Mouse (Mus musculus): ENCODE measurements at regions not wholly inside any gene's neighbourhood (a gene's known extent, or its start where the extent isn't known, plus 50 kb on each side); places are given as distances from the start of the nearest gene placed in this dataset.

DNA sequence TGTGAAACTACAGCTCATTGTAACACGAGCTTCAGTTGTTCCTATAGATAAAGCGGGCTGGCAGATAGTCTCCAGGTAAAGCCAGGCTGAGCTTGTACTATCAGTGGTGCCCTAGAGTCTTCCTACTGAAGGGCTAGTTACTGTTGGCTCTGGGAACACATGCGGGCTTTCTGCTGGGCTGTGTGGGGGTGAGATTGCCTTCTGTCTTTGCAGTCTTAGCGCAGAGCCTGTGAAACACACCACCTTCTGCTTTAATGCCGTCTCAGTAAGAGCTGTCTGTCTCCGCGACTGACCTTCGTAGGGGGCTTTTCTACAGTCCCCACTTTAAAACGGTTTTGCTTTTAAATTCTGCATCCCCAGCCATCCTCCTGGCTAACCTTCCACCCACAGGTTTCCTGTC, 76.7 kb downstream of the Trim29 start:
- no peaks in the 10 kb centered on the region for H3K36me3 ChIP-seq
- WGBS, result 67% methylated on average over 9 of the region's 9 CpGs
- H3K4me3 ChIP-seq, result no peak overlapping the region
- H3K4me2 ChIP-seq, result no peak overlapping the region
- no peaks in the 10 kb centered on the region for H3K27me3 ChIP-seq
- H3K9ac ChIP-seq, result no peak overlapping the region
- no peak for ATAC-seq (ENCODE audit: insufficient number of reproducible peaks, insufficient read depth, low FRiP score, low TSS enrichment, low read depth)
- H3K27ac ChIP-seq, result no peak overlapping the region
- no peaks in the 10 kb centered on the region for H3K9me3 ChIP-seq
- H3K4me1 ChIP-seq, result no peaks in the 10 kb centered on the region

DNA sequence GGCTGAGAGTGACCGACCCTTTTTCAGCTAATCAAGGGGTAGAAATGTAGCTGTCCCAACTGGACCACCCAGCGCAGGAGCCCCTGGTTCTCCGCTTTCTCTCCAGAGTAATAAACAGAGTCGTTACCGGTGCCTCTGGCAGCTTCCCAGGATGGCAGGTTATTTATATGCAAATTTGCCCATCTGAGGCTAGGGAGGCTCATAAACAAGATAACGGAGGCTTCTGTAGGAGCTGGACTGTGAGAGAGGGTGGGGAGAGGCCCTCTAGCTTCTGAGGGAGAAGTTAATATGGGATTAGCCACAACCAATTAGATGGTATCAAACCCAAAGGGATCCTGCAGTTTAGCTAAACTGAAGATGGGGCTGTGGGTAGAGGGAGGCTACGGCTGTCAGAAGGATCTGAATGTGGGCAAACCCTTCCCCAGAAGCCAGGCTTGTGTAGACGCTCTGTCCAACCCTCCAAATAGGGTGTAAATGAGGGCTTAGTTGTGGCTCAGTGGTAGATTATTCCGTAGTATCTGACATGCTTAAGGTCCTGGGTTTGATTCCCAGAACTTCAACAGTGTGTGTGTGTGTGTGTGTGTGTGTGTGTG, 78.9 kb downstream of the Trim29 start:
- peaks cover 6% of the 10 kb centered on the region; the same call in 1 of the 2 replicates for H3K4me1 ChIP-seq
- no peak for ATAC-seq (ENCODE audit: insufficient number of reproducible peaks, insufficient read depth, low FRiP score, low TSS enrichment, low read depth)
- no peaks in the 10 kb centered on the region for H3K27me3 ChIP-seq
- no peak overlapping the region for H3K4me2 ChIP-seq
- no peak overlapping the region for H3K27ac ChIP-seq
- no peak overlapping the region for H3K4me3 ChIP-seq
- H3K36me3 ChIP-seq, result no peaks in the 10 kb centered on the region
- WGBS, result 42% methylated on average over 9 of the region's 9 CpGs
- no peaks in the 10 kb centered on the region for H3K9me3 ChIP-seq
- no peak overlapping the region for H3K9ac ChIP-seq

DNA sequence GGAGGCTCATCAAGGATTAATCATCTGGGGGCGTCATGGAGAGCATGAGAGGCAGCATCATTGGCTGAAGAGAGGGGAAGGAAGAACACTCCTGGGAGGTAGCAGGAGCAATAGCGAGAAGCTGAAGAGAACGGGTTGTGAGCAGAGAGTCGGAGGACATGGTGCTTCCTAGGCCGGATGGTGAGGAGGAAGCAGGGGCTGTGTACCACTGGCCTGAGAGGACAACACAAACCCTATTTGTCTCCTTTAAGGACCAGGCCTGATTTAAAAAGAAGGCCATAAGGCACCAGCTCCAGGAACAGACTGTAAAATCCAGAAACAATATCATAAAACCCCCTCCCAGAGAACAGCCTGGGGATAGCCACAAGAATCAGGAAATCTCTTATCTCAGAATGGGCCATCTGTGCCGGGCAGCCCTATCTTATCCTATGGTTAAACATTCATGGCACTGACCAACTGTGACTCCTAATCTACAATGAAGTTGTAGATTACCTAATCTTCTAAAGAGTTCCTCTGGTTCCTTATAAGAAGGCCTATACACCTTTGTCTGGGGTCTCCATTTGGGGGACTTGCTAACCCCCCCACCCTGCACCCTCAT, 81.9 kb downstream of the Trim29 start:
- no peak overlapping the region for H3K9ac ChIP-seq
- WGBS, result 83% methylated on average over 6 of the region's 6 CpGs
- no peak overlapping the region for H3K4me3 ChIP-seq
- H3K36me3 ChIP-seq, result no peaks in the 10 kb centered on the region
- 0 out of 2 replicates have a peak, but pooled peaks cover 3% of the 10 kb centered on the region for H3K9me3 ChIP-seq
- H3K27ac ChIP-seq, result no peak overlapping the region
- no peak overlapping the region for H3K4me2 ChIP-seq
- no peak for ATAC-seq (ENCODE audit: insufficient number of reproducible peaks, insufficient read depth, low FRiP score, low TSS enrichment, low read depth)
- H3K27me3 ChIP-seq, result no peaks in the 10 kb centered on the region
- H3K4me1 ChIP-seq, result peaks cover 10% of the 10 kb centered on the region; the same call in 1 of the 2 replicates

DNA sequence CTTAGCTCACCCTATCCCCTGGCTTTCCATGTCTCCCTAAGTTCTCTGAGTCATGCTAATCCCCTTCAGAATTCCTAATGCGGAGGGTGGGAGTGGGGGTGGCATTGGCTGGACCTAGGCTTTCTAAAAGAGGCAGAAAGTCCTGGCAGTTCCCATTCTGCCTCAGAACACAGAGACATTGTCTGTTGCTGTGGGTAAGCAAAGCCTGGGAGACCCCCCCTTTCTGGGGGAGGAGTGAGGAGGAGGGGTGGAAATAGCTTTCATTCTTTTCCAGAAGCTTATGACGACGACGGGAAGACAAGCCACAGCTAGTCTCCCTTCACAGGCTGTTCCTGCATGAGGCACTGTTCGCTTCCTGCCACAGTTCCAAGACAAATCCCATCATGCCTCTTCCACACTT, 83.6 kb downstream of the Trim29 start:
- H3K36me3 ChIP-seq, result no peaks in the 10 kb centered on the region
- 38% methylated on average over 5 of the region's 5 CpGs for WGBS
- no peak overlapping the region for H3K9ac ChIP-seq
- H3K4me2 ChIP-seq, result no peak overlapping the region
- H3K4me1 ChIP-seq, result peaks cover 22% of the 10 kb centered on the region
- H3K9me3 ChIP-seq, result 0 out of 2 replicates have a peak, but pooled peaks cover 3% of the 10 kb centered on the region
- H3K27ac ChIP-seq, result no peak overlapping the region
- H3K27me3 ChIP-seq, result no peaks in the 10 kb centered on the region
- no peak overlapping the region for H3K4me3 ChIP-seq
- no peak for ATAC-seq (ENCODE audit: insufficient number of reproducible peaks, insufficient read depth, low FRiP score, low TSS enrichment, low read depth)

DNA sequence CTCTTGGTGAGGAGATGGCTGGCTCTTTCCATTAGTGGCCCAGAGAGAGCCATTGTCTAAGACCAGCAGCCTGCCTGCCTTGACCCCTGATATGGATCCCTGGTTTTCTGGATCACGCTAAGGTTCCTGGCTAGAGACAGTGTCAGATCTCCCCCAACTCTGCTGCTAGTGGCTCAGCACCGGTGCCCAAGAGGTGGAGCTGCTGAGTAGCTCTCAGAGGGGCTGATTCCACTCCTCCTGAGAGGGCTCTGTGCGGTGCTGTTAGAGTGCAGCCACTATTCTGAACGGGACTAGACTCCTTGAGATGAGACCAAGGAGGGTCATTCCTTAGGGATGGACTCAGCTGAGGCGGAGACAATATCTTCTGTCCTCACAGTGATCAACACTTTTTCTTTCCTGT, 84.6 kb downstream of the Trim29 start:
- peaks cover 22% of the 10 kb centered on the region for H3K4me1 ChIP-seq
- WGBS, result 41% methylated on average over 5 of the region's 5 CpGs
- no peak overlapping the region for H3K4me3 ChIP-seq
- ATAC-seq (ENCODE audit: insufficient number of reproducible peaks, insufficient read depth, low FRiP score, low TSS enrichment, low read depth), result no peak
- no peaks in the 10 kb centered on the region for H3K36me3 ChIP-seq
- 0 out of 2 replicates have a peak, but pooled peaks cover 3% of the 10 kb centered on the region for H3K9me3 ChIP-seq
- no peak overlapping the region for H3K9ac ChIP-seq
- no peak overlapping the region for H3K27ac ChIP-seq
- no peaks in the 10 kb centered on the region for H3K27me3 ChIP-seq
- no peak overlapping the region for H3K4me2 ChIP-seq

DNA sequence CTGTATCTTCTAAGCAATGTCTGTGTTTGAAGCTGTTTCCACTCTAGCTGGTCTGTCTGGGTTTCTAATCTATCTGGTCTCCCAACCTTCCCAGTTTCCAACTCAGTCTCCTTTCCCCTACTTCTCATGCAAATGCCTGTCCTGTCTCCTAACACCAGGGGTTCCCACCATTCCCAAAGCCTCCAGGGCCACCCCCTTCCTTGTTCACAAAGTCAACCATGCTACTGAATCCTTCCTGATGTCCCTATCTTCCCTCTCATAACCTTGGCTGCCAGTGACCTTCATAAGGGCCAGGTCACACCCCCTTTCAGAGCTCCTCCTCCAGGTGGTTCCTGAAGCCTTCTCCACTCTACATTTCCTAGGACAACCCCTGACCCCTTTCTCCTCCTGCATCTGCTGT, 85.9 kb downstream of the Trim29 start:
- no peak for ATAC-seq (ENCODE audit: insufficient number of reproducible peaks, insufficient read depth, low FRiP score, low TSS enrichment, low read depth)
- Histone ChIP-seq H3K27me3 (no peaks in the 10 kb centered on the region), H3K9ac (no peak overlapping the region), H3K4me2 (no peak overlapping the region), H3K4me1 (peaks cover 22% of the 10 kb centered on the region), H3K27ac (no peak overlapping the region), H3K36me3 (no peaks in the 10 kb centered on the region), H3K9me3 (0 out of 2 replicates have a peak, but pooled peaks cover 3% of the 10 kb centered on the region), H3K4me3 (no peak overlapping the region)

DNA sequence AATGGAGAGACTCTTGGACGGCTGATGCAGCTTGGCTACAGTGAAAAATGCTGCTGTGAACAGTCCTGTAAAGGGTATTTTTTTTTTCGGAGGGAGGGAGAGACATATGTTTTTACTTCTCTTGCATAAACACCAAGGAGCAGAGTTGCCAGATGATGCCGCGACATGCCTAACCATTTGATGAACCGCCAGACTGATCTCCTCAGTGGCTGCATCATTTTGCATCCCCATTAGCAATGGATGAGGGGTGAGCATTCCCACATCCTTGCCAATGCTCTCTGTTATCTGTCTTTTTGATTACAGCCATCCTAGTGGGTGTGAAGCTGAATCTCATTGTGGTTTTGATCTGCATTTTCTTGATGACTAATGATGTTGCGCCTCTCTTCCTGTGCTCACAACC, 97.8 kb downstream of the Trim29 start:
- Histone ChIP-seq H3K4me2 (no peak overlapping the region), H3K36me3 (no peaks in the 10 kb centered on the region), H3K27ac (no peak overlapping the region), H3K27me3 (no peaks in the 10 kb centered on the region), H3K9ac (no peak overlapping the region), H3K4me3 (no peak overlapping the region), H3K9me3 (no peaks in the 10 kb centered on the region), H3K4me1 (peaks cover 8% of the 10 kb centered on the region)
- 32% methylated on average over 6 of the region's 6 CpGs for WGBS
- ATAC-seq (ENCODE audit: insufficient number of reproducible peaks, insufficient read depth, low FRiP score, low TSS enrichment, low read depth), result no peak

DNA sequence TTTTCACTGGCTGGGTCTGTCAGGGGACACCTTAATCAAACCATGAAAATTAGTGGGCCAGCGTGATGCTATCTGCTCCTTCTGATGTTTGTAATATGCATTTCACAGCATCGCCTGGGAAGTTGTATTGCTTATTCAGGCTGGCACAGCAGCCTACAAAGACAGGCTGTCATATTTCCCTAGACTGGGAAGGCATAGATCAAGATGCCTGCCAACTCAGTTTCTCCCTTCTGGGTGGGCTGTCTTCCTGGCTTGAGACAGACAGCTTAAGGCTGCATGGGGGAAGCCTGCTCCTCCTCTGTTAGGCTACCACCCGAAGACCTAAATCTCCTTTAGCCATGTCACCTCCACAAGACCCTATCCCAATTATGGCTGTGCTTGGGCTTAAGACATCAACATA, 101.8 kb downstream of the Trim29 start:
- WGBS, result 62% methylated on average over 3 of the region's 3 CpGs
- Histone ChIP-seq H3K4me2 (no peak overlapping the region), H3K27ac (no peak overlapping the region)

DNA sequence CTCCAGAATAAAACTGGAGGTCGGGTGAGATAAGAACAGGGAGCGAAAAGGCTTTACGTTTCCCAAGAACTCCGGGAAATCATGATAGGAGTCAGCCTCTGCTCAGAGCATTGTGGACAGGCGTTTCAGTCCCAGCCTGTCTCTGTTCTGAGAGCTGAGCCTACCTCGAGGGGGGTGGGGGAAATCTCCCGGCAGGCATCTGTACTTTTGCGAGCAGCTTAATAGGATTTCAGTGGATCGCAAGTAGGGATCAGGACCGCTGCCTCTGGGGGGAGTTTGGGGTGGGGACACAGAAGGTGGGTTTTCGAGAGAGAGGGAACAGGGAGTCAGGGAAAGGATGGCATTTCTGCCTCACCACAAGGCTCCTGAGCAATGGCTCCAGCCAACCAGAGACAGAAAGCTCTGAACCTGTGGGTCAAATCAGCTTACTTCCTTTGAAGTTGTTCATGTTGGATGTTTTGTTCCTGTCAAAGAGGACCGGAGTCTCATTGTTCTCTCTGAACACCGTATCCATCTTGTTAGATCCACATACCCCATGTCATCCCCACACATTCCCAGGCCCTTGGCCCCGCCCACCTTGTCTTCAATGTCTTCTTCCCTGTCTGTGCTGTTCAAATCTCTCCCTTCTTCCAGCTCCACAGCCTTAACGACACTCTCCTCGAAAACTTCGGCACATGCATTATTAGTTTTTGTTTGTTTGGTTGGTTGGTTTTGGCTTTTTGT, 109.5 kb downstream of the Trim29 start:
- H3K27ac ChIP-seq, result no peak overlapping the region
- 19% methylated on average over 17 of the region's 17 CpGs for WGBS
- no peak overlapping the region for H3K4me3 ChIP-seq
- no peaks in the 10 kb centered on the region for H3K9me3 ChIP-seq
- H3K36me3 ChIP-seq, result no peaks in the 10 kb centered on the region
- ATAC-seq (ENCODE audit: insufficient number of reproducible peaks, insufficient read depth, low FRiP score, low TSS enrichment, low read depth), result no peak
- H3K4me1 ChIP-seq, result peaks cover 4% of the 10 kb centered on the region; the same call in 1 of the 2 replicates
- H3K9ac ChIP-seq, result no peak overlapping the region
- H3K27me3 ChIP-seq, result peaks cover 13% of the 10 kb centered on the region; the same call in 1 of the 2 replicates
- peak overlapping the region; percentile 41 for H3K4me2 ChIP-seq

More for the DNA sequence above, 101.8 kb downstream of the Trim29 start:
- H3K36me3 ChIP-seq, result no peaks in the 10 kb centered on the region
- H3K27me3 ChIP-seq, result no peaks in the 10 kb centered on the region
- H3K4me3 ChIP-seq, result no peak overlapping the region
- H3K9ac ChIP-seq, result no peak overlapping the region
- ATAC-seq (ENCODE audit: insufficient number of reproducible peaks, insufficient read depth, low FRiP score, low TSS enrichment, low read depth), result no peak
- H3K4me1 ChIP-seq, result peaks cover 8% of the 10 kb centered on the region
- H3K9me3 ChIP-seq, result no peaks in the 10 kb centered on the region

DNA sequence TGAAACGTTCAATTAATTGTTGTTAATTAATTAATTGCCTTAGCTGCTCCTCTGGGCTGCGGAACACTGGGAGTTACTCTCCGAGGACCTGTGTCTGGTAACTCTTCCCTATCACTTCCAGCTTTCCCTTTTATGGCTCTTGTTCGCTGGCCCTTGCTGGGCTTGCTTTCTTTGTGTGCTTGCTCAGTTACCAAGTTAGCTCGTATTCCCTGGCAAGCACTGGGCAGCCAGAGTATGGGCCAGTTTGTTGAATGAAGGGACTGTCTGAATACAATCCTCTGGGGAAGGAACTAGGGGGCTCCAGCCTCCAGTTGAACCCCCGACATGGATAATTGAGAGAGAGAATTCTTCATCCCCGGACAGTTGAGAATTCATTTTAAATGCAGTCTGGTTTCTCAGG, 116.4 kb downstream of the Trim29 start:
- Histone ChIP-seq H3K4me2 (no peak overlapping the region), H3K9me3 (no peaks in the 10 kb centered on the region), H3K4me1 (no peaks in the 10 kb centered on the region), H3K27ac (no peak overlapping the region), H3K27me3 (no peaks in the 10 kb centered on the region), H3K4me3 (no peak overlapping the region), H3K9ac (no peak overlapping the region), H3K36me3 (no peaks in the 10 kb centered on the region)
- WGBS, result 51% methylated on average over 7 of the region's 7 CpGs
- ATAC-seq (ENCODE audit: insufficient number of reproducible peaks, insufficient read depth, low FRiP score, low TSS enrichment, low read depth), result no peak

DNA sequence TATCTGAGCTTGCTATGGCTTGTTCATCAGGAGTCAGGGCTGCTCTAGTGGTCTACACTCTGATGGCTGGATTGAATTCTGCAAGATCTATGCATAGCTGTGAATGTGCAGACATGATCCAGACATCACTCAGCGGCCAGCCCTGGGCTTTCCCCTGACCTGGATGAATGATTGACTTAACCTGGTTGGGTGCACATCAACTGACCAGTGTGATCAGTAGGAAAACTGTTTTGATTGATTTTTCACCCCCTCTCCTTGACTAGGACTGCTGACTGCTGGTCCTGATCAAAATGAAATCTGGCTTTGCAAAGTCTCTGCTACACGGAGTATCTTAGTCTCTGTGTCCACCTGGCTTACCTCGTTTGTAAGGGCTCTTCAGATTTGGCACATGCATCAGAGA, 123.3 kb downstream of the Trim29 start:
- no peak overlapping the region for H3K4me3 ChIP-seq
- H3K27ac ChIP-seq, result no peak overlapping the region
- no peaks in the 10 kb centered on the region for H3K36me3 ChIP-seq
- no peak for ATAC-seq (ENCODE audit: insufficient number of reproducible peaks, insufficient read depth, low FRiP score, low TSS enrichment, low read depth)
- no peaks in the 10 kb centered on the region for H3K4me1 ChIP-seq
- no peaks in the 10 kb centered on the region for H3K9me3 ChIP-seq
- H3K9ac ChIP-seq, result no peak overlapping the region
- no peaks in the 10 kb centered on the region for H3K27me3 ChIP-seq
- 74% methylated on average over 3 of the region's 3 CpGs for WGBS
- H3K4me2 ChIP-seq, result no peak overlapping the region

DNA sequence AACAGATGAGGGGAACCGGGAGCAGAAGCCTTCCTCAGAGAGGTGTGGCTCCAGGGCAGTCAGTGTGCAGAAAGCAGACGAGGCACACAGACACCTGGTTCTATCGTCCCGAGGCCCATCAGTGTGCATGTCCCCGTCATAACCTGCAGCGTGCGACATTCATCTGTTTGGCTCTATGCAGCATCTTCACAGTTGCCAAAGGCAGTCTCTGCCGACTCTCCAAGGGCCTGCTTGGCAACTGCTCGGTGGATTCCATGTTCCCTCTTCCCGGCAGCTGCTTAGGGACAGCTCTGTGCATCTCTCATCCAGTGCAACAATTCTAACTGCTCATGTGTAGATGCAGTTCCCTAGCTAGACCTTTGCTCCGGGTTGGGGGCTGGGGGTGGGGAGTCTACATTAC, 127.8 kb downstream of the Trim29 start:
- no peaks in the 10 kb centered on the region for H3K9me3 ChIP-seq
- H3K36me3 ChIP-seq, result no peaks in the 10 kb centered on the region
- no peaks in the 10 kb centered on the region for H3K4me1 ChIP-seq
- ATAC-seq (ENCODE audit: insufficient number of reproducible peaks, insufficient read depth, low FRiP score, low TSS enrichment, low read depth), result no peak
- no peak overlapping the region for H3K27ac ChIP-seq
- H3K4me2 ChIP-seq, result no peak overlapping the region
- 79% methylated on average over 11 of the region's 11 CpGs for WGBS
- no peak overlapping the region for H3K4me3 ChIP-seq
- no peaks in the 10 kb centered on the region for H3K27me3 ChIP-seq
- no peak overlapping the region for H3K9ac ChIP-seq
